9 mouse cellular contexts compared by ENCODE assay signal in the genomic region with DNA sequence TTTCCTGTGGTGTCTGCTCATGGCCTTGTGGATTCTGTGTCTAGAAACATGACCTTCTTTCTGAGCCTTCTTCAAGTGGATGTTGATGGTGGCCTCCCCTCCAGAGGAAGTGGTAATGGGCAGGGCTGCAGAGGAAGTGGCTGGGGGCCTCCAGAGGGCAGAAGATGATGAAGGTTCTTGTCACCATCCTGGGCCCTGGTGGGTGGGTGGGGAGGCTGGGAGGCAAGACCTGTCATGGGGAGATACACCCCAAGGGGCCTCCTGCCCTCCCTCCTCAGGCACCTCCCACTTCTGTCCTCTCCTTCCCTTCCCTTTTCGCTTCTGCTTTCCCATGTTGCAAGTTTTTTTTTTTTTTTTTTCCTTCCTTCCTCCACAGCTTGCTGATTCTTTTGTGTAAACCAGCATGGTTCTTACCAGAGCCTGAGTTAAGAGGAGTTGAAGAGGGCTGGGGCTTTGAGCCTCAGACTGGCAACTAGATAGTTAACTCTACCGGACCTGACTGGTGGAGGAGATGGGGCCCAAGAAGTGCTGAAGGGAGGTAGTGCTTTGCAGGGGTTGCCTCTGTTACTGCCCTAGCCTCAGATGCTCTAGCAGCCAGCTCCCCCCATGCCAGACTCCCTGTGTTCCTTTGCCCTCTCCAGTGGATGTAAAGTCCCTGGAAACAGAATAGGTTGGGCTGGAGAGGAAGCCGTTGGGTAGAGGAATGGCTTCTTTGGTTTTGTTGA. TPM values are rescaled to one million over a fixed set of nuclear protein-coding genes. Genes with fewer than 3 reads are reported as not detected.
A peak's percentile ranks its signal among the peaks of the same experiment; 100 is the strongest.
DNase-seq lines count a peak whose midpoint lies in the region; ATAC-seq and TF ChIP-seq lines count a peak whose summit lies in the region.
"Had no signal": no experiment of that assay in that cellular context is flagged by ENCODE, and none has a peak within 500 bp of the region (broad histone marks: within the 10 kb centered on the region; RNA-seq: fewer than 3 reads in every experiment).

No protein-coding gene starts in this region.

- no peaks in the 10 kb centered on the region; the same call in 1 of the 2 replicates for H3K27me3 ChIP-seq in G1E (ENCODE audit: insufficient read depth, low read length)
- H3K27me3 ChIP-seq in intestine, postnatal 0 days (replicated peaks; ENCODE audit: control insufficient read depth, insufficient read depth, low read length) = no peaks in the 10 kb centered on the region
- no peaks in the 10 kb centered on the region for H3K27me3 ChIP-seq in small intestine, adult 2 months (ENCODE audit: control insufficient read depth, insufficient read depth, low read length)
- H3K27me3 ChIP-seq: embryonic facial prominence, embryonic 13.5 days had no signal

- peak; percentile 45 for DNase-seq in adrenal gland, adult 2 months
- DNase-seq in adrenal gland, postnatal 25 days = no peak
- DNase-seq in G1E (ENCODE audit: low spot score) = peak; percentile 89
- DNase-seq in left cerebral cortex, postnatal 36 days (ENCODE audit: low spot score in 2 of 2) = no peak
- no peak for DNase-seq in left cerebral cortex, postnatal 4 days
- DNase-seq in layer of hippocampus, postnatal 14 days (ENCODE audit: low spot score in 2 of 2) = no peak

- intact Hi-C loops in left cerebral cortex, postnatal 36 days (cut with DNase I) = no loop called here
- intact Hi-C loops in left cerebral cortex, postnatal 4 days (cut with DNase I) = no loop called here

- peak; percentile 92 for ATAC-seq in G1E (ENCODE audit: extremely low read depth, insufficient number of reproducible peaks, low FRiP score, poor library complexity, severe bottlenecking)
- no peak for ATAC-seq in intestine, postnatal 0 days

- 51% methylated on average over 2 of the region's 3 CpGs for WGBS in intestine, postnatal 0 days
- WGBS in small intestine, adult 2 months = 45% methylated on average over 3 of the region's 3 CpGs

- 0 out of 2 replicates have a peak overlapping the region, but pooled peaks have one; percentile 9 for H3K27ac ChIP-seq in intestine, postnatal 0 days (ENCODE audit: low read depth, low read length)
- peak overlapping the region; percentile 57 for H3K27ac ChIP-seq in small intestine, adult 2 months (ENCODE audit: insufficient read depth, low read depth, low read length)
- H3K27ac ChIP-seq: embryonic facial prominence, embryonic 13.5 days had no signal

- TF ChIP-seq CTCF in G1E (IDR thresholded peaks at IDR 0.05; ENCODE audit: low read depth, low read length) = no peak
- no peak for TF ChIP-seq CTCF in intestine, postnatal 0 days (IDR thresholded peaks at IDR 0.05; ENCODE audit: low read depth)
- no peak for TF ChIP-seq CTCF in small intestine, adult 2 months (IDR thresholded peaks at IDR 0.05; ENCODE audit: extremely low read depth, insufficient read length, insufficient replicate concordance, low read depth, low read length)

- no peak for TF ChIP-seq POLR2A in small intestine, adult 2 months (IDR thresholded peaks at IDR 0.05; ENCODE audit: low read depth, low read length)

- H3K4me1 ChIP-seq in G1E (ENCODE audit: insufficient read depth, low read depth, low read length) = peaks cover 75% of the 10 kb centered on the region
- H3K4me1 ChIP-seq in intestine, postnatal 0 days (replicated peaks; ENCODE audit: control insufficient read depth, insufficient read depth, low read length) = no peaks in the 10 kb centered on the region
- peaks cover 26% of the 10 kb centered on the region; the same call in 1 of the 2 replicates for H3K4me1 ChIP-seq in small intestine, adult 2 months (ENCODE audit: control insufficient read depth, insufficient read depth, insufficient read length, low read length)

- H3K9ac ChIP-seq in intestine, postnatal 0 days (ENCODE audit: low read depth, low read length) = no peak overlapping the region
- H3K9ac ChIP-seq: embryonic facial prominence, embryonic 13.5 days had no signal

- peaks cover 59% of the 10 kb centered on the region for H3K36me3 ChIP-seq in G1E (replicated peaks)
- peaks cover 3% of the 10 kb centered on the region; the same call in 1 of the 2 replicates for H3K36me3 ChIP-seq in intestine, postnatal 0 days (ENCODE audit: control insufficient read depth, insufficient read depth)
- 0 out of 2 replicates have a peak, but pooled peaks cover 1% of the 10 kb centered on the region for H3K36me3 ChIP-seq in small intestine, adult 2 months (ENCODE audit: control insufficient read depth, insufficient read depth, low read length)
- H3K36me3 ChIP-seq: embryonic facial prominence, embryonic 13.5 days had no signal

- no peak overlapping the region for H3K4me2 ChIP-seq in intestine, postnatal 0 days (replicated peaks; ENCODE audit: low read depth)
- H3K4me2 ChIP-seq: embryonic facial prominence, embryonic 13.5 days had no signal

- no peaks in the 10 kb centered on the region for H3K9me3 ChIP-seq in G1E (replicated peaks)
- no peaks in the 10 kb centered on the region for H3K9me3 ChIP-seq in intestine, postnatal 0 days (ENCODE audit: control insufficient read depth)
- H3K9me3 ChIP-seq: embryonic facial prominence, embryonic 13.5 days had no signal

- peak overlapping the region; percentile 56; the same call in 1 of the 2 replicates for H3K4me3 ChIP-seq in G1E (ENCODE audit: low read depth, low read length)
- H3K4me3 ChIP-seq in intestine, postnatal 0 days (ENCODE audit: low read depth, low read length) = no peak overlapping the region
- no peak overlapping the region for H3K4me3 ChIP-seq in small intestine, adult 2 months (ENCODE audit: low read depth, low read length)
- H3K4me3 ChIP-seq: embryonic facial prominence, embryonic 13.5 days had no signal

RNA-seq across cellular contexts. Expression of a gene that starts 9.7 kb away (rescaled TPM):
- 10 to 100 TPM; 11.2 to 13.1 TPM for total RNA-seq in adrenal gland, adult 2 months (2021)
- polyA plus RNA-seq in adrenal gland, adult 2 months (2012; rRNA removed) = 6.0 and 6.7 TPM in 2 replicates
- total RNA-seq in adrenal gland, postnatal 25 days (2021) = 10.3 TPM in 2 replicates
- total RNA-seq in G1E (2014; fragmentation: Nextera tagmentation) (31.0 and 31.4 TPM in 2 replicates), G1E (2017) (47.5 and 52.1 TPM in 2 replicates)
- 30.1 and 36.0 TPM in 2 replicates for polyA plus RNA-seq in G1E (2012)
- polyA plus RNA-seq in intestine, postnatal 0 days (2015; fragmentation: Nextera tagmentation; extraction: Ambion mirVana) = 2.6 and 2.7 TPM in 2 replicates
- 12.7 and 49.4 TPM in 2 replicates for polyA plus RNA-seq in small intestine, adult 2 months (2012; rRNA removed)
- 1 to 10 TPM; 6.7 to 8.7 TPM for total RNA-seq in left cerebral cortex, postnatal 36 days (2021)
- 1 to 10 TPM; 7.2 to 7.9 TPM for total RNA-seq in left cerebral cortex, postnatal 4 days (2021)
- 1 to 10 TPM; 7.5 to 8.3 TPM for total RNA-seq in layer of hippocampus, postnatal 14 days (2021)

RNA-seq across cellular contexts. Expression of a gene that starts 11.0 kb away (rescaled TPM):
- total RNA-seq in adrenal gland, adult 2 months (2021) = 1 to 10 TPM in 1 of 2 experiments, under 1 TPM in 1; 0.66 to 1.8 TPM
- polyA plus RNA-seq in adrenal gland, adult 2 months (2012; rRNA removed) = not detected in 2 replicates
- 1.5 TPM in 1 of 2 replicates, not detected in the other for total RNA-seq in adrenal gland, postnatal 25 days (2021)
- total RNA-seq in G1E (2014; fragmentation: Nextera tagmentation) = 1.4 and 4.6 TPM in 2 replicates
- total RNA-seq in G1E (2017) = 3.5 and 5.5 TPM in 2 replicates
- polyA plus RNA-seq in G1E (2012) = 0.12 TPM in 1 of 2 replicates, not detected in the other
- 0.21 and 0.58 TPM in 2 replicates for polyA plus RNA-seq in intestine, postnatal 0 days (2015; fragmentation: Nextera tagmentation; extraction: Ambion mirVana)
- polyA plus RNA-seq in small intestine, adult 2 months (2012; rRNA removed) = not detected in 2 replicates
- 1 to 10 TPM in 1 of 2 experiments, under 1 TPM in 1; 0.63 to 1.8 TPM for total RNA-seq in left cerebral cortex, postnatal 36 days (2021)
- under 1 TPM; 0.54 to 0.99 TPM for total RNA-seq in left cerebral cortex, postnatal 4 days (2021)
- total RNA-seq in layer of hippocampus, postnatal 14 days (2021) = 1 to 10 TPM; 1.5 to 2.3 TPM
- polyA plus RNA-seq: embryonic facial prominence, embryonic 13.5 days had no signal

Comparison
In these comparisons a context has a peak if more than half of its experiments do, and no peak if none do; other contexts are left out.
1. DNase-seq: peak in adrenal gland, adult 2 months (single experiment) and G1E (single experiment); none in adrenal gland, postnatal 25 days (single experiment), left cerebral cortex, postnatal 36 days (0 of 2), left cerebral cortex, postnatal 4 days (single experiment) and layer of hippocampus, postnatal 14 days (0 of 2).